Mouse (Mus musculus) heart, postnatal 0 days (tissue): ENCODE data around the gene Ndufa11.

Source experiments
- CTCF ChIP-seq: IDR thresholded peaks from 2 replicates; pipeline ENCODE4 v1.5.1; 2016; ENCODE audit warnings: antibody characterized with exemption, control low read depth, low read depth
- EP300 ChIP-seq: IDR thresholded peaks from 2 replicates; pipeline ENCODE4 v1.6.1; 2016; ENCODE audit warnings: antibody characterized with exemption, low read depth

DNA sequence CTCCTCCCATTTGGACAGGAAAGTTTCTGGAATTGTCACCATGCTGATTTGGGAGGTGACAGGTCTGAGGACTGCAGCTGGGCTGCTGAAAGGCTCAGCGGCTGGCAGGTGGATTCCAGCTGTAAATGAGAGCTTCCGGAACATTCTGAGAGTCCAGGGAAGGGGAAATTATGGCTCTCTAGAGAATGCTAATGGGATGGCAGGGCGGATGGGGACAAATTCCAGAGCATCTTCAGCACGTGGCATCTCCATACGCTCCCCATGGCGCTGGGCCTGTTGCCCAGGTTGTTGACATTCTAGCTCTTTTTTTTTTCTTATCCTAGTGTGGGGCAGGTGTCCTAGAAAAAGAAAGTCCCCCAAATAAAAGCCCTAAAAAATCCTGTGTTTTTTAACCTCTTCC is 11.6 kb downstream of the Ndufa11 start:
- TF ChIP-seq CTCF = no peak
- 0 out of 2 replicates have a peak, but pooled peaks have one; percentile 47 for TF ChIP-seq EP300
